Mouse (Mus musculus): ENCODE data around the gene Arhgap6.

DNA sequence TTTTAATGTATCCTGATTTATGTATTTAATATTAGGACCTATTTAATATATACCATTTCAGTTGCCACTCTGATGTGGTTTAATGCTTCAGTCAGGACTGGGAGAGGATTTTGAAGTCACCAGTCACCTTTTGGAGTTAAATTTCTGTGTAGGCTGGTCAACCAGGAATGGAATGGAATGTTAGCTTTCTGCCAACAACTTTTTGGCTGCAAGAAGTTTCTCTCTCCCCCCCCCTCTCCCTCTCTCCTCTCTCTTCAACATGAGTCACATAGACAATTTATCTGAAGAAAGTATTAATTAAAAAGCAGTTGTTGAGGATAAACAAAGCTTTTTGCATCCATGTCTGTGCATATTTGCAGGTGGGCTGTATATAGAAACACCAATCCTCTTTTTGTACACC lies 217.8 kb downstream of the Arhgap6 start:
- TF ChIP-seq CTCF (IDR thresholded peaks at IDR 0.05; ENCODE audit: extremely low read depth, insufficient read depth, insufficient read length, insufficient replicate concordance) (no peak), POLR2A (IDR thresholded peaks at IDR 0.05; ENCODE audit: low read depth, low read length) (no peak)
